Mouse (Mus musculus) heart, adult 2 months (tissue): ENCODE results near the gene Map3k7. TPM values are rescaled to one million over a fixed set of nuclear protein-coding genes. Genes with fewer than 3 reads are reported as not detected.
"Not testable (repeated sequence)": the region's sequence is repeated elsewhere in the genome, so short reads cannot be mapped to it uniquely, and the experiment has no call there.

Experiments used
- DNase-seq, 2 experiments: peaks; one replicate each; pipeline ENCODE4 v3.0.0; 2021
- H3K27ac ChIP-seq: fragments of 200-600 bp; 2 replicates; pipeline ENCODE4 v1.8.1; 2022
- H3K27me3 ChIP-seq: fragments of 200-500 bp; 2 replicates; pipeline ENCODE4 v1.6.1; 2012; ENCODE audit warnings: mild to moderate bottlenecking, low read length, inconsistent platforms, mixed read lengths; ENCODE audit not compliant: control insufficient read depth, insufficient read depth
- H3K36me3 ChIP-seq: fragments of 200-500 bp; 2 replicates; pipeline ENCODE4 v1.6.1; 2012; ENCODE audit warnings: low read length, inconsistent platforms; ENCODE audit not compliant: control insufficient read depth, insufficient read depth
- H3K4me1 ChIP-seq: fragments of 200-500 bp; 2 replicates; pipeline ENCODE4 v1.6.1; 2011; ENCODE audit warnings: low read length; ENCODE audit not compliant: control insufficient read depth, insufficient read depth
- H3K4me3 ChIP-seq: fragments of 200-600 bp; 2 replicates; pipeline ENCODE4 v1.8.1; 2022
- H3K79me2 ChIP-seq: fragments of 200-500 bp; replicated peaks from 2 replicates; pipeline ENCODE4 v1.6.1; 2012; ENCODE audit warnings: mild to moderate bottlenecking, inconsistent platforms, low read length, moderate library complexity, mixed read lengths; ENCODE audit not compliant: control insufficient read depth, insufficient read depth
- H3K9ac ChIP-seq: fragments of 200-500 bp; 2 replicates; pipeline ENCODE4 v1.6.1; 2012; ENCODE audit warnings: low read depth, mild to moderate bottlenecking, control low read depth, inconsistent platforms, low read length, mixed read lengths
- CTCF ChIP-seq: fragments of 200-600 bp; IDR thresholded peaks from 2 replicates; pipeline ENCODE4 v1.8.1; 2022; ENCODE audit warnings: antibody characterized with exemption, mild to moderate bottlenecking, moderate library complexity
- EP300 ChIP-seq: fragments of 200-500 bp; IDR thresholded peaks from 2 replicates; pipeline ENCODE4 v1.6.1; 2011; ENCODE audit warnings: low read depth, low read length, control low read depth; ENCODE audit not compliant: insufficient read depth
- POLR2A ChIP-seq: fragments of 200-500 bp; IDR thresholded peaks from 2 replicates; pipeline ENCODE4 v1.6.1; 2011; ENCODE audit warnings: mild to moderate bottlenecking, low read depth, low read length, control low read depth; ENCODE audit not compliant: insufficient read depth
- WGBS: fragments of 180-500 bp; shearing (Covaris S2); methylation state at CpG from one replicate; pipeline ENCODE4 v1.1.7; 2018; 5-methylcytosine and 5-hydroxymethylcytosine counted together
- intact Hi-C: fragments of 180-260 bp; cut with DNase I; formaldehyde crosslinking; loops from one replicate; pipeline ENCODE4 v1.15.1; 2025
- polyA plus RNA-seq: library from polyadenylated mRNA; depleted of rRNA; stranded (reverse); fragments of >200 nt; gene quantifications from 2 replicates; pipeline ENCODE4 v1.2.3, GENCODE M21; 2012
- total RNA-seq, 2 experiments: library from RNA; stranded (reverse); gene quantifications; 2 replicates each; pipeline ENCODE4 v1.2.3; 2021

Gene Map3k7
- total and polyA plus RNA-seq, 3 experiments, result 34.9 to 45.9 (median 42.6) TPM

GRCm38 (mm10) chr4:32011218-32011973, 47.5 kb downstream of the Map3k7 start:
- 96% methylated on average over 6 of the region's 6 CpGs for WGBS
- H3K9ac ChIP-seq, result no peak overlapping the region
- peaks cover 4% of the 10 kb centered on the region for H3K36me3 ChIP-seq
- intact Hi-C loops, result no loop called here
- DNase-seq, result no peak
- H3K79me2 ChIP-seq, result no peaks in the 10 kb centered on the region
- no peak overlapping the region for H3K27ac ChIP-seq
- no peak for TF ChIP-seq EP300
- no peak for TF ChIP-seq CTCF
- no peak for TF ChIP-seq POLR2A
- H3K27me3 ChIP-seq, result no peaks in the 10 kb centered on the region
- no peak overlapping the region for H3K4me3 ChIP-seq
- no peaks in the 10 kb centered on the region; the same call in none of the 2 replicates for H3K4me1 ChIP-seq

- no peaks in the 10 kb centered on the region for H3K79me2 ChIP-seq
- H3K4me1 ChIP-seq, result no peaks in the 10 kb centered on the region
- H3K4me3 ChIP-seq, result no peak overlapping the region
- no peak for TF ChIP-seq EP300
- no peak for TF ChIP-seq CTCF
- TF ChIP-seq POLR2A, result no peak
- no peaks in the 10 kb centered on the region for H3K27me3 ChIP-seq
- no peak overlapping the region for H3K9ac ChIP-seq
- DNase-seq, result no peak
- H3K27ac ChIP-seq, result no peak overlapping the region
- no peaks in the 10 kb centered on the region; the same call in 1 of the 2 replicates for H3K36me3 ChIP-seq
- 76% methylated on average over 3 of the region's 3 CpGs for WGBS
- intact Hi-C loops, result no loop called here
Measured at GRCm38 (mm10) chr4:32021131-32021530, 57.2 kb downstream of the Map3k7 start.

- Histone ChIP-seq H3K27ac (no peak overlapping the region), H3K4me3 (no peak overlapping the region), H3K79me2 (no peaks in the 10 kb centered on the region), H3K27me3 (no peaks in the 10 kb centered on the region), H3K9ac (no peak overlapping the region), H3K36me3 (no peaks in the 10 kb centered on the region; the same call in 1 of the 2 replicates), H3K4me1 (no peaks in the 10 kb centered on the region)
- intact Hi-C loops, result no loop called here
- WGBS, result 94% methylated on average over 6 of the region's 6 CpGs
- DNase-seq, result no peak
- TF ChIP-seq CTCF, result no peak
Measured at GRCm38 (mm10) chr4:32022321-32022720, 58.4 kb downstream of the Map3k7 start.

DNA sequence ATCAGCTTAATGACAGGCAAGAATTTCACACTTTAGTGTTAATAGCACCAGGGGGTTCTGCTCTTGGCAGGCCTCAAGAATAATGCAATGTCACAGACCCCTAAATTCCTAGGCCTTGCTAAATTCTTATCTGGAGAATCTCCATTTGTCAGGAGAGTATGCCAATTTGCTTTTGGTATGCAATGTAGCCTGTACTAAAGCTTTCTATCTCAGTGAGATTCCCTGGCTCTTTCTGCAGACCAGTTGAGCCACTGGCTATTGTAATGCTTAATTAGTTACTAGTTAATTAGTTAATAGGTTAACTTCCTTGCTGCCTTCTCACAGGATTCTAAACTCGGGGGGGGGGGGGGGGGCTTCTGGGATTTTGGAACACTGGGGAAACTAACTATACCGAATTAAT, 60.3 kb downstream of the Map3k7 start:
- H3K9ac ChIP-seq, H3K36me3 ChIP-seq, intact Hi-C loops, H3K79me2 ChIP-seq, H3K27me3 ChIP-seq, DNase-seq, H3K4me1 ChIP-seq, H3K4me3 ChIP-seq, H3K27ac ChIP-seq: not testable (repeated sequence)
- 77% methylated on average over 2 of the region's 2 CpGs for WGBS

DNA sequence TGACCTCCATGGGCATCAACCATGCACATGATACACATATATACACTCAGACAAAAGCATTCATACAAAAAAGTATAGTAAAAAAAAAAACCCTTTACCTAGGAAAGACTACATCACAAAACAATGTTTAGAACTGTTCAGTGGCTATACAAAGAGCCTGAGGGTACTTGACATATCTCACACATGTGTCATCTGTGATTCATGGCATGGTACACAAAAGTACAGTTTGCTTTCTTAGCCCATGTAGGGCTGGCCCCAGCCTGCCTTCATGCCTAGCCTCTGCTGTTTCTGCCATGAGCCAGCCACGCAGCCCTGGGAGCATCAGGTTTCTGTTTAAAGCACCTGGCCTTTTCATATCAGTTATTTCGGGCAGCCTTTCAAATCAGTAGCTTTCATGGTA, 61.2 kb downstream of the Map3k7 start:
- intact Hi-C loops, result no loop called here
- H3K9ac ChIP-seq, result no peak overlapping the region
- H3K4me1 ChIP-seq, result no peaks in the 10 kb centered on the region
- no peak overlapping the region for H3K27ac ChIP-seq
- H3K36me3 ChIP-seq, result no peaks in the 10 kb centered on the region
- DNase-seq, result no peak
- TF ChIP-seq POLR2A (no peak), EP300 (no peak), CTCF (no peak)
- 86% methylated on average over 2 of the region's 2 CpGs for WGBS
- no peaks in the 10 kb centered on the region for H3K27me3 ChIP-seq
- no peaks in the 10 kb centered on the region for H3K79me2 ChIP-seq
- H3K4me3 ChIP-seq, result no peak overlapping the region

DNA sequence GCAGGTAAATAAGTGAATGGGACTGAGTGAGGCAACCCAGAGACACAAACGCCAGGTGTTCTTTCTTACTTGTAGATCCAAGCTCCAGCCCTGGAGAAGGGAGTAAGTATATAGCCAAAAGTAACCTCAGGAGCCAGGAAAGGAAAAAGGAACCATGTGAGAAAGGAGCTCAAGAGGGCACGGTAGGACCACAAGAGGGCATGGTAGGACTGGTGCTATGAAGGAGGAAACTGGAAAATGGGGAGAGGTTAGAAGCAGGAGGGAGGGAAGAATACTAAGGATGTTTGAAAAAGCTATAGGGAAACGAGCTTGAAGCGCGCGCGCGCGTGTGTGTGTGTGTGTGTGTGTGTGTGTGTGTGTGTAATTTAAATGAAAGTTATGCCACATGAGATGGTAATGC, 63.2 kb downstream of the Map3k7 start:
- no peak overlapping the region for H3K9ac ChIP-seq
- no peak for TF ChIP-seq POLR2A
- no peak for TF ChIP-seq EP300
- no peak for TF ChIP-seq CTCF
- H3K79me2 ChIP-seq, result no peaks in the 10 kb centered on the region
- H3K36me3 ChIP-seq, result no peaks in the 10 kb centered on the region
- WGBS, result 84% methylated on average over 9 of the region's 9 CpGs
- H3K27ac ChIP-seq, result no peak overlapping the region
- no peak for DNase-seq
- no peaks in the 10 kb centered on the region for H3K4me1 ChIP-seq
- no peaks in the 10 kb centered on the region for H3K27me3 ChIP-seq
- intact Hi-C loops, result no loop called here
- H3K4me3 ChIP-seq, result no peak overlapping the region
